Comparison of ENCODE assay signal across 16 mouse cellular contexts in the genomic region with DNA sequence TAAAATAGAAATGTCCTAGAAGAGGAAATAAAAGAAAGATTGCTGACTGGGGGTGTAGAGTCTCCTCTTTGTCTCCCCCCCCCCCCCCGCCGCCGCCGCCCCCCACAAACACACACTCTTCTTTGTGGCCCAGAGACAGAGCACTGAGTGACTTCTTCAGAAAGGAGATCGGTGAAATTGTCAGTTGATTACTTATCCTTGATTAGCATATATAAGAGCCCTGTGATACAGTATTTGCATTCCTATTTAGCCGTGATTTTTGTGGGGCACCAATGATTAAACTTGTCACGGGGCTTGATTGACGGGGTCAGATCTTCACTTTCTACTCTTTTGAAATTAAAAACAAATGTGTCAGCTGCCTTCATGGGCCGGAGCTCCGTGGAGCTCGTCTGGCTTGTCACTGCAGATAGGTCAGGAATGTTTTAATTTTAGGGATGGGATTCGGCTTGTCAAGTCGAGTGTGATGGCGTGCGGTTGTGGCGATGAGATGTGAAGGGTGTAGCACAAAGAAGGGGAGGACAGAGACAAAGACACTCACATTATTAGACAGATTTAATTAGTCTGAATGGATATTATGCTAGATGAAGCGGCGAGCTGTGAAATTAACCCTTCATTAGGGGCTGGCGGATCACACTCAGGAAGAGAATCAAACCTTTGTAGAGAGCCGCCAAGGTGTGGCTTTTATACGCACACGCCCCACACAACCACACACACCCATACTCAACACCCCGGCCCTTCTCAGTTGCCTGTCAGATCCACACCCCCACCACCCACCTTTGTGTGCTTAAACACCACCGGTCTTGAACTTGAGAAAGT.
DNase-seq lines count a peak whose midpoint lies in the region; ATAC-seq and TF ChIP-seq lines count a peak whose summit lies in the region.
"Had no signal": no experiment of that assay in that cellular context is flagged by ENCODE, and none has a peak within 500 bp of the region (broad histone marks: within the 10 kb centered on the region; RNA-seq: fewer than 3 reads in every experiment).

No protein-coding gene starts in this region.

- TF ChIP-seq CTCF in liver, adult 2 months (IDR thresholded peaks at IDR 0.05; ENCODE audit: low read depth, low read length) = no peak

- H3K79me2 ChIP-seq in liver, adult 2 months (ENCODE audit: control insufficient read depth, insufficient read depth, low read length) = no peaks in the 10 kb centered on the region

- peak overlapping the region; percentile 53 for H3K27ac ChIP-seq in liver, adult 2 months (replicated peaks; ENCODE audit: insufficient read depth, low read depth, low read length)
- H3K27ac ChIP-seq in forebrain, embryonic 13.5 days = no peak overlapping the region
- H3K27ac ChIP-seq in hindbrain, embryonic 14.5 days = peak overlapping the region; percentile 63
- H3K27ac ChIP-seq in neural tube, embryonic 15.5 days (replicated peaks) = no peak overlapping the region
- H3K27ac ChIP-seq: embryonic facial prominence, embryonic 15.5 days; limb, embryonic 10.5 days; liver, embryonic 15.5 days had no signal

- DNase-seq in liver, adult 2 months (ENCODE audit: extremely low read depth, low read depth, low spot score) = no peak
- no peak for DNase-seq in liver
- DNase-seq in hindbrain, embryonic 14.5 days (ENCODE audit: low spot score) = no peak
- no peak for DNase-seq in lung, adult 18-20 months
- DNase-seq in cerebellum, adult 9-10 months = no peak
- no peak for DNase-seq in embryo, embryonic 9.5 days (ENCODE audit: extremely low spot score)
- DNase-seq: heart, adult 11 months; kidney, adult 2 months; layer of hippocampus, postnatal 36 days; lung, postnatal 4 days had no signal

- no peak overlapping the region for H3K4me3 ChIP-seq in liver, adult 2 months (ENCODE audit: insufficient read depth, low read depth, low read length)
- H3K4me3 ChIP-seq in forebrain, embryonic 13.5 days = peak overlapping the region; percentile 9; the same call in 1 of the 2 replicates
- no peak overlapping the region for H3K4me3 ChIP-seq in hindbrain, embryonic 14.5 days (replicated peaks; ENCODE audit: low read length)
- no peak overlapping the region for H3K4me3 ChIP-seq in neural tube, embryonic 15.5 days (replicated peaks)
- H3K4me3 ChIP-seq: embryonic facial prominence, embryonic 15.5 days; limb, embryonic 10.5 days; liver, embryonic 15.5 days had no signal

- WGBS in liver, adult 2 months = 91% methylated on average over 24 of the region's 24 CpGs
- 39% methylated on average over 24 of the region's 24 CpGs for WGBS in forebrain, embryonic 13.5 days
- 39% methylated on average over 22 of the region's 24 CpGs for WGBS in hindbrain, embryonic 14.5 days
- WGBS in neural tube, embryonic 15.5 days = 51% methylated on average over 21 of the region's 24 CpGs

- H3K36me3 ChIP-seq in liver, adult 2 months (ENCODE audit: control insufficient read depth, insufficient read depth, low read length) = no peaks in the 10 kb centered on the region
- H3K36me3 ChIP-seq in forebrain, embryonic 13.5 days (ENCODE audit: poor library complexity, severe bottlenecking) = no peaks in the 10 kb centered on the region
- H3K36me3 ChIP-seq in hindbrain, embryonic 14.5 days (replicated peaks; ENCODE audit: control insufficient read depth, insufficient read depth) = no peaks in the 10 kb centered on the region
- H3K36me3 ChIP-seq in neural tube, embryonic 15.5 days = no peaks in the 10 kb centered on the region
- H3K36me3 ChIP-seq: embryonic facial prominence, embryonic 15.5 days; limb, embryonic 10.5 days; liver, embryonic 15.5 days had no signal

- H3K4me1 ChIP-seq in liver, adult 2 months (ENCODE audit: control insufficient read depth, insufficient read depth, low read length) = peaks cover 6% of the 10 kb centered on the region; the same call in 1 of the 2 replicates
- peaks cover 10% of the 10 kb centered on the region; the same call in 1 of the 2 replicates for H3K4me1 ChIP-seq in forebrain, embryonic 13.5 days
- H3K4me1 ChIP-seq in hindbrain, embryonic 14.5 days (replicated peaks; ENCODE audit: control insufficient read depth, insufficient read depth, low read length) = no peaks in the 10 kb centered on the region; the same call in 1 of the 2 replicates
- H3K4me1 ChIP-seq in neural tube, embryonic 15.5 days = 0 out of 2 replicates have a peak, but pooled peaks cover 6% of the 10 kb centered on the region
- H3K4me1 ChIP-seq: liver, embryonic 15.5 days had no signal

- peak; percentile 65; the same call in 1 of the 2 replicates for ATAC-seq in forebrain, embryonic 13.5 days
- ATAC-seq in hindbrain, embryonic 14.5 days (ENCODE audit: low FRiP score) = no peak; the same call in 1 of the 2 replicates
- no peak for ATAC-seq in neural tube, embryonic 15.5 days (ENCODE audit: low FRiP score)
- ATAC-seq: Patski had no signal

- TF ChIP-seq POLR2A in liver, adult 2 months (IDR thresholded peaks at IDR 0.05; ENCODE audit: extremely low read depth, insufficient read depth, low read length) = no peak

- 0 out of 2 replicates have a peak, but pooled peaks cover 3% of the 10 kb centered on the region for H3K9me3 ChIP-seq in forebrain, embryonic 13.5 days (replicated peaks)
- peaks cover 4% of the 10 kb centered on the region; the same call in 1 of the 2 replicates for H3K9me3 ChIP-seq in hindbrain, embryonic 14.5 days (ENCODE audit: control insufficient read depth, low read length)
- H3K9me3 ChIP-seq in neural tube, embryonic 15.5 days (replicated peaks) = no peaks in the 10 kb centered on the region
- H3K9me3 ChIP-seq: embryonic facial prominence, embryonic 15.5 days; limb, embryonic 10.5 days; liver, embryonic 15.5 days had no signal

- no peaks in the 10 kb centered on the region for H3K27me3 ChIP-seq in liver, adult 2 months (ENCODE audit: control insufficient read depth, insufficient read depth, low read length)
- peaks cover 35% of the 10 kb centered on the region for H3K27me3 ChIP-seq in forebrain, embryonic 13.5 days
- no peaks in the 10 kb centered on the region for H3K27me3 ChIP-seq in hindbrain, embryonic 14.5 days (ENCODE audit: control insufficient read depth, insufficient read depth, low read length)
- H3K27me3 ChIP-seq in neural tube, embryonic 15.5 days (replicated peaks) = no peaks in the 10 kb centered on the region
- H3K27me3 ChIP-seq: embryonic facial prominence, embryonic 15.5 days; liver, embryonic 15.5 days; Patski had no signal

- peak overlapping the region; percentile 40 for H3K4me2 ChIP-seq in forebrain, embryonic 13.5 days
- peak overlapping the region; percentile 24 for H3K4me2 ChIP-seq in hindbrain, embryonic 14.5 days (replicated peaks)
- H3K4me2 ChIP-seq in neural tube, embryonic 15.5 days = peak overlapping the region; percentile 31
- H3K4me2 ChIP-seq: embryonic facial prominence, embryonic 15.5 days; liver, embryonic 15.5 days had no signal

- no peak overlapping the region for H3K9ac ChIP-seq in liver, adult 2 months (ENCODE audit: low read depth, low read length)
- H3K9ac ChIP-seq in forebrain, embryonic 13.5 days = no peak overlapping the region
- no peak overlapping the region for H3K9ac ChIP-seq in hindbrain, embryonic 14.5 days
- no peak overlapping the region for H3K9ac ChIP-seq in neural tube, embryonic 15.5 days (replicated peaks)
- H3K9ac ChIP-seq: embryonic facial prominence, embryonic 15.5 days; liver, embryonic 15.5 days had no signal

Comparison
In these comparisons a context has a peak if more than half of its experiments do, and no peak if none do; other contexts are left out.
1. H3K27ac ChIP-seq: peak in liver, adult 2 months (single experiment) and hindbrain, embryonic 14.5 days (single experiment); none in forebrain, embryonic 13.5 days (single experiment) and neural tube, embryonic 15.5 days (single experiment).
2. Peak in every context shown above with its lines, with median percentiles within 50 percentile points of each other: H3K4me2 ChIP-seq.